Mouse (Mus musculus) neural tube, embryonic 14.5 days (tissue): ENCODE results near the gene Twsg1. TPM values are rescaled to one million over a fixed set of nuclear protein-coding genes. Genes with fewer than 3 reads are reported as not detected.

Experiments
- ATAC-seq: fragments of 200-750 bp; cut with Nextera tagmentation; 2 replicates; pipeline ENCODE4 v1.8.0; 2017; ENCODE audit warnings: low read depth, mild to moderate bottlenecking, moderate TSS enrichment, moderate library complexity
- H3K27ac ChIP-seq: fragments of 300-500 bp; sonication (generic); 2 replicates; pipeline ENCODE4 v1.5.1; 2014; ENCODE audit warnings: low read depth, mild to moderate bottlenecking, control low read depth, low read length, moderate library complexity, mixed read lengths
- H3K27me3 ChIP-seq: fragments of 300-500 bp; sonication (generic); 2 replicates; pipeline ENCODE4 v1.6.1; 2014; ENCODE audit warnings: low read length; ENCODE audit not compliant: control insufficient read depth, insufficient read depth
- H3K36me3 ChIP-seq: fragments of 300-500 bp; sonication (generic); 2 replicates; pipeline ENCODE4 v1.6.1; 2014; ENCODE audit warnings: low read length, mixed read lengths; ENCODE audit not compliant: control insufficient read depth, insufficient read depth
- H3K4me1 ChIP-seq: fragments of 300-500 bp; sonication (generic); 2 replicates; pipeline ENCODE4 v1.6.1; 2014; ENCODE audit warnings: low read length; ENCODE audit not compliant: control insufficient read depth, insufficient read depth
- H3K4me2 ChIP-seq: fragments of 300-500 bp; sonication (generic); 2 replicates; pipeline ENCODE4 v1.6.1; 2014; ENCODE audit warnings: mild to moderate bottlenecking, low read depth, low read length, control low read depth
- H3K4me3 ChIP-seq: fragments of 300-500 bp; sonication (generic); 2 replicates; pipeline ENCODE4 v1.5.1; 2014; ENCODE audit warnings: low read depth, low read length, control low read depth, mixed read lengths
- H3K9ac ChIP-seq: fragments of 300-500 bp; sonication (generic); replicated peaks from 2 replicates; pipeline ENCODE4 v1.6.1; 2014; ENCODE audit warnings: low read depth, mild to moderate bottlenecking, control low read depth, low read length, mixed read lengths
- H3K9me3 ChIP-seq: fragments of 300-500 bp; sonication (generic); 2 replicates; pipeline ENCODE4 v1.6.1; 2016; ENCODE audit warnings: low read length; ENCODE audit not compliant: control insufficient read depth
- WGBS: fragments of 180-500 bp; shearing (Covaris S2); extraction: QIAGEN DNeasy Blood & Tissue Kit; methylation state at CpG from one replicate; pipeline ENCODE4 v1.1.7; 2014; 5-methylcytosine and 5-hydroxymethylcytosine counted together
- polyA plus RNA-seq: library from polyadenylated mRNA; unstranded; fragments of >200 nt; fragmentation: Nextera tagmentation; extraction: Ambion mirVana; gene quantifications from 2 replicates; pipeline ENCODE4 v1.2.1, GENCODE M21; 2014

The Twsg1 gene
- polyA plus RNA-seq, 1 experiment from 2014 or later, result 47.8 TPM

GRCm38 (mm10) chr17:65956993-65957781 lies 6.2 kb upstream of the Twsg1 start:
- H3K9ac ChIP-seq, result no peak overlapping the region
- no peaks in the 10 kb centered on the region for H3K27me3 ChIP-seq
- H3K36me3 ChIP-seq, result no peaks in the 10 kb centered on the region
- no peaks in the 10 kb centered on the region for H3K9me3 ChIP-seq
- no peak overlapping the region for H3K4me2 ChIP-seq
- ATAC-seq, result no peak
- no peak overlapping the region for H3K4me3 ChIP-seq
- no peak overlapping the region for H3K27ac ChIP-seq
- 85% methylated on average over 14 of the region's 14 CpGs for WGBS
- no peaks in the 10 kb centered on the region for H3K4me1 ChIP-seq

- H3K4me3 ChIP-seq, result no peak overlapping the region
- no peaks in the 10 kb centered on the region for H3K36me3 ChIP-seq
- no peak overlapping the region for H3K27ac ChIP-seq
- no peak overlapping the region for H3K4me2 ChIP-seq
- no peaks in the 10 kb centered on the region for H3K27me3 ChIP-seq
- no peaks in the 10 kb centered on the region for H3K4me1 ChIP-seq
- H3K9me3 ChIP-seq, result no peaks in the 10 kb centered on the region
- 77% methylated on average over 3 of the region's 3 CpGs for WGBS
- no peak for ATAC-seq
- H3K9ac ChIP-seq, result no peak overlapping the region
Observed at GRCm38 (mm10) chr17:65956140-65956539, 5.1 kb upstream of the Twsg1 start.

GRCm38 (mm10) chr17:65953959-65954358 lies 2.9 kb upstream of the Twsg1 start:
- Histone ChIP-seq H3K9ac (no peak overlapping the region), H3K27me3 (no peaks in the 10 kb centered on the region), H3K4me3 (no peak overlapping the region), H3K36me3 (no peaks in the 10 kb centered on the region), H3K27ac (no peak overlapping the region), H3K9me3 (no peaks in the 10 kb centered on the region), H3K4me1 (peaks cover 7% of the 10 kb centered on the region; the same call in 1 of the 2 replicates), H3K4me2 (no peak overlapping the region)
- no peak for ATAC-seq
- WGBS, result 46% methylated on average over 4 of the region's 4 CpGs

- H3K27ac ChIP-seq, result no peak overlapping the region
- no peak for ATAC-seq
- 0 out of 2 replicates have a peak, but pooled peaks cover 5% of the 10 kb centered on the region for H3K36me3 ChIP-seq
- no peaks in the 10 kb centered on the region for H3K9me3 ChIP-seq
- WGBS, result 86% methylated on average over 5 of the region's 5 CpGs
- H3K4me2 ChIP-seq, result no peak overlapping the region
- peaks cover 8% of the 10 kb centered on the region; the same call in 1 of the 2 replicates for H3K4me1 ChIP-seq
- no peaks in the 10 kb centered on the region for H3K27me3 ChIP-seq
- no peak overlapping the region for H3K9ac ChIP-seq
- no peak overlapping the region for H3K4me3 ChIP-seq
Observed at GRCm38 (mm10) chr17:65952083-65952482, 1.1 kb upstream of the Twsg1 start.

- Histone ChIP-seq H3K9me3 (no peaks in the 10 kb centered on the region), H3K27me3 (no peaks in the 10 kb centered on the region), H3K27ac (peak overlapping the region; percentile 86), H3K4me2 (peak overlapping the region; percentile 60), H3K4me3 (peak overlapping the region; percentile 94), H3K4me1 (peaks cover 8% of the 10 kb centered on the region; the same call in 1 of the 2 replicates), H3K36me3 (peaks cover 5% of the 10 kb centered on the region; the same call in 1 of the 2 replicates), H3K9ac (peak overlapping the region; percentile 97)
- WGBS, result 37% methylated on average over 7 of the region's 7 CpGs
- peak; percentile 10; the same call in 1 of the 2 replicates for ATAC-seq
Observed at GRCm38 (mm10) chr17:65950183-65950582, 843 bp downstream of the Twsg1 start.

- Histone ChIP-seq H3K36me3 (peaks cover 5% of the 10 kb centered on the region; the same call in 1 of the 2 replicates), H3K27me3 (no peaks in the 10 kb centered on the region), H3K9ac (no peak overlapping the region), H3K4me3 (no peak overlapping the region), H3K4me2 (no peak overlapping the region), H3K4me1 (peaks cover 8% of the 10 kb centered on the region; the same call in 1 of the 2 replicates), H3K27ac (no peak overlapping the region), H3K9me3 (no peaks in the 10 kb centered on the region)
- ATAC-seq, result no peak
- 91% methylated on average over 8 of the region's 8 CpGs for WGBS
Observed at GRCm38 (mm10) chr17:65947307-65947706, 3.7 kb downstream of the Twsg1 start.

- 97% methylated on average over 2 of the region's 2 CpGs for WGBS
Observed at GRCm38 (mm10) chr17:65945420-65945819, 5.6 kb downstream of the Twsg1 start.

GRCm38 (mm10) chr17:65942394-65942793 lies 8.6 kb downstream of the Twsg1 start:
- Histone ChIP-seq H3K4me2 (no peak overlapping the region), H3K36me3 (peaks cover 1% of the 10 kb centered on the region; the same call in 1 of the 2 replicates), H3K4me3 (no peak overlapping the region), H3K9ac (no peak overlapping the region), H3K27me3 (no peaks in the 10 kb centered on the region), H3K4me1 (no peaks in the 10 kb centered on the region), H3K27ac (no peak overlapping the region), H3K9me3 (no peaks in the 10 kb centered on the region)
- WGBS, result 76% methylated on average over 4 of the region's 4 CpGs
- no peak for ATAC-seq

More at GRCm38 (mm10) chr17:65945420-65945819, 5.6 kb downstream of the Twsg1 start:
- Histone ChIP-seq H3K27me3 (no peaks in the 10 kb centered on the region), H3K4me1 (peaks cover 8% of the 10 kb centered on the region; the same call in 1 of the 2 replicates), H3K9ac (no peak overlapping the region), H3K9me3 (no peaks in the 10 kb centered on the region), H3K4me2 (no peak overlapping the region), H3K27ac (no peak overlapping the region), H3K36me3 (peaks cover 5% of the 10 kb centered on the region; the same call in 1 of the 2 replicates), H3K4me3 (no peak overlapping the region)
- ATAC-seq, result no peak

- H3K4me3 ChIP-seq, result no peak overlapping the region
- H3K4me2 ChIP-seq, result no peak overlapping the region
- H3K36me3 ChIP-seq, result peaks cover 8% of the 10 kb centered on the region
- H3K9ac ChIP-seq, result no peak overlapping the region
- no peaks in the 10 kb centered on the region for H3K9me3 ChIP-seq
- H3K27me3 ChIP-seq, result no peaks in the 10 kb centered on the region
- H3K4me1 ChIP-seq, result no peaks in the 10 kb centered on the region
- WGBS, result 77% methylated on average over 6 of the region's 6 CpGs
- ATAC-seq, result no peak
- no peak overlapping the region for H3K27ac ChIP-seq
Observed at GRCm38 (mm10) chr17:65941275-65941674, 9.8 kb downstream of the Twsg1 start.
